Mouse (Mus musculus): ENCODE measurements around the gene Basp1. TPM values are rescaled to one million over a fixed set of nuclear protein-coding genes. Genes with fewer than 3 reads are reported as not detected.

Gene Basp1
- total RNA-seq, 2 experiments from 2014 or later: 598 to 644 TPM

DNA sequence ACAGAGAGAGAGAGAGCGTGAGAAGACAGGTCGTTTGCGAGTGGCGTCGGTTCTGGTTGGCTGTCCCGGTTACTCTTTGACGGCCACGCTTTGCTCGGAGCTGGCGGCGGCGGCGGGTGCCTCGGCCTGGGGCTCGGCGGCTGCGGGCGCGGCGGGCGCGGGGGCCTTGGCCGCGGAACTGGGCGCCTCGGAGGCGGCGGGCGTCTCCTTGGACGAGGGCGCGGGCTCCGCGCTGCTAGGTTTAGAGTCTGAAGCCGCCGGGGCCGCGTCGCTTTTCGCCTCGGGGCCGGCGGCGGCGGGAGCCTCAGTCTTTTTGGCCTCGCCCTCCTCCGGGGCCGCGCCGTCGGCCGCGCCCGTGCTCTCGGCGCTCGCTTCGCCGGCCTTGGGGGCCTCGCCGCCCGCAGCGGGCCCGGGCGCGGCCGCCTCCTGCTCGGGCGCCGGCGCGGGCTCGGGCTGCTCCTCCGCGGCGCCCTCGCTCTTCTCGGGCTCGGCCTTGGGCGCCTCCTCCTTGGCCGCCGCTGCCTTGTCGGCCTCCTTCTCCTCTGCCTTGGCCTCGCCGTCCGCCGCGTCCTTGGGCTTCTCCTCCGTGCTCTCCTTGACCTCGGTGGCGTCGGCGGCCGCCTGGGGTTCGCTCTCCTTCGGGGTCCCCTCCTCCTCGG, 49.3 kb downstream of the Basp1 start:
- no peak for DNase-seq (ENCODE audit: low spot score in 2 of 2)

DNA sequence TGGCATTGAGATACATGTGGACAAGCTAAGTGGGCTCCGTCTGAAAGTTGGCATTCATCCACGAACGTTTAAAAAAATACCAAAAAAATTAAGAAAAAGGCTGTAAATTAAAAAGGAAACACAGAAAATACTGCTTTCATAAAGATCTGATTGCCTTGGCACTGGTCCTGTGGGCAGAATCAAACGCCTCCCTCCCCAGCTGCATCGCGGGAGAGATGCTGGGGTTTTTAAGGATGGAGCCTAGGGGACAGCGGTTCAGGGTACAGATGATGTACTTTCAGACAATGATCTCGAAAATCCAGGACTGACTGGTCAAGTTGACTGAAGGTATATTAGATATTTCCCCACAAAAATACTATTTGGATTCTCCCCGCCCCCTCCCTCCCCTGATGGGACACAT, 49.9 kb downstream of the Basp1 start:
- DNase-seq (ENCODE audit: low spot score in 2 of 2): no peak

DNA sequence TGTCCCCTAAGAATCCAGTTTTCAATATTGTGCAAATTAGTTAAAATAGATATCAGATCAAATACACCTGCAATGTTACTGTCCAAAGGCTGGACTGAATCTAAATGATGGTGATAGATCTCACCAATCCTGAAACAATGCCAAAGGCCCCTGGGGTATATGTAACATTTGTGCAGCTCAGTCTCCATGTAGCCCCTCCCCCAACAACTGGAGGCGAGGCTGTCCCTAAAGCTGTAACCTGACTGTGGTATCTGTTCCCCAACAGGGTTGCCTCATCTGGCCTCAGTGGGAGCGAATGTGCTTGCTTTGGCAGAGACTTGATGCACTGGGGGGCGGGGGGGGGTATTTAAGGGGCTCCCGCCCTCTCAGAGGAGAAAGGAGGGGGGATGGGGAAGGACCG, 52.7 kb downstream of the Basp1 start:
- no peak for DNase-seq (ENCODE audit: low spot score in 2 of 2)

DNA sequence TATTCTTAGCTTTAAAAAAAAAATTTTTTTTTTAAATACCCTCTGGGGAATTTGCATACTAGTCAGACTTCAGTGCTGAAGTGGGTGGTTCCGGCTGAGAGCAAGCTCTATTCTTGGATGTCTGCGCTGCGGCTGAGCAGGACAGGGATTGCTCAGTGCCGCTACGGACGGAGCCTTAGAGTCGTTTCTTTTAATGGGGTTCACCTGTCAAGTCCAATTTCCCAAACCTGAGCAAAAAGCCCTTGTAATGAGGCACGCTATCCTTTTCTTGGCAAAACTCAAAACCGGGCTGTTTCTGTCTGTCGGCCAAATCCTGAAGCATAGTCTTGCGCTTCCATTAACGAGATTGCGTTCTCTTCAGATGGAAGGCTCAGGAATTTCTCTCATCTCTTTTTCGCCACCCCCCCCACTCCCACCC, 54.9 kb downstream of the Basp1 start:
- DNase-seq (ENCODE audit: low spot score in 2 of 2): peak in 1 of 2 experiments; percentile 74

DNA sequence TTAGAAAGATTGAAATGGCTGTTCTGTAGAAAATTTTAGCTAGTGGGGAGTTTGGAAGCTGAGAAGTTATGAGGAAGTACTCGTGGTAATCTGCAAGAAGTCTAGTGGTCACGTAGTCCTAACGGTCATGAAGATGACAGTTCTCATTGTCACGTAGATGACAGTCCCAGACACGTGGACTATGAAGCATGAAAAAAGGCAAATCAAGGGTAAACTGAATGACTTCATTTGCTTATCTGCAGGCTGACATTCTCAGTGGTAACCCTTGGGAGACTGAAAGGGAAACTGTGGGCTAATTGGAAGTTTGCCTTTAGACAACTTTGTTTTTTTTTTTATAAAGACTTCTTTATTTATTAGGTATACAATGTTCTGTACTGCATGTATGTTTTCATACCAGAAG, 58.2 kb downstream of the Basp1 start:
- no peak for DNase-seq (ENCODE audit: low spot score in 2 of 2)

DNA sequence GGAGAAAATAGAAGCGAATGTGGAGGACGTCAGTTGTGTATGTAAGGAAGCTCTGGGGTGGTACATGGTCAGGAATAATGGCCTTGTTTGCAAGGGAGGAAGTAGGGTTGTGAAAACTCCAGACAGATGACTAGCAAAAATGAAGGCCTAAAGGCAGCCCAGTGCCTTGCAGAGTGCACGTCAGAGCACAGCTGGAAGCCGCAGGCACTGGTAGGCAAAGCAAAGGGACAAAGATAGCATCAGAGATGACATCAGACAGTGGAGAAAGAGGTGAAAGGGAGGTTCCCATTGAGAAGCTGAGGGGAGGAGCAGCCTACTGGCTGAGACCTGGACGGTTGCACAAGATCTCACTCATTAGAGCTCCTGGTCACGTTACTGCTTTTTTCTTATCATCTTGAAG, 58.8 kb downstream of the Basp1 start:
- DNase-seq (ENCODE audit: low spot score in 2 of 2): no peak

DNA sequence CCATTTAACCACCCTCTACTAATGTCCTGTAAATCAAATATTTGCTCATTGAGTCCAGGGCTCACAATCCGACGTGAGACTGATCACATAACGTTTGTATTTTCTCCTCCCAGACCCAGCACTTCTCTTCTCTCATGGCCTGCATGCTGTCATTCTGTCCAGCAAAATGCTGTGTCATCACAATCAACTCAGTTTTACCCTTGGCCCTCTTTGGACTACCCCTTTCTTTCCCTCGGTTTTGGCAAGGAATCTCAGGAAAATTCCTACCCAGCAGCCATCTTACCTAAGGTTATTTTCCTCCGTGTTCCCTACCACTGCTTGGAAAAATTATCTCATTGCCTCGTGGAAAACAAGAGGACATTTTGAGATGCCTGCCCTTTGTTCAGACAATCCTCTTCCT, 60.1 kb downstream of the Basp1 start:
- DNase-seq (ENCODE audit: low spot score in 2 of 2): no peak

DNA sequence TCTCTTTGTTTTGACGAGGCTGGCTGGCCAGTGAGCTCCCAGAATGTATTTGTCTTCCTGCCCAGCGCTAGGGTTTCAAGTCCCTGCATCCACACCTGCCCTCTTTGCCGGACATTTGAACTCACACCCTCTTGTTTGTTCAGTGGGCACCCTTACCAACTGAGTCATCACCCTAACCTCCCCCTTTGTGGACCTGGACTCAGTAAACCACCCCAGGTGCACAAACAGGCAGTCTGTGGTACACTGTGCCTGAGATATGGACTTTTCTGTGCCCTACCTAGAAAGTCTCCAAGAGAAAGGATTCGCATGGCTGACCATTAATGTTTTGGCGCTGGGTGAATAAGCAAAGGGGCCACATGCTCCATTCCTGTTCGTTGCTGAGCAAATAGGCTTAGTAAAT, 70.3 kb downstream of the Basp1 start:
- DNase-seq (ENCODE audit: low spot score in 2 of 2): no peak

DNA sequence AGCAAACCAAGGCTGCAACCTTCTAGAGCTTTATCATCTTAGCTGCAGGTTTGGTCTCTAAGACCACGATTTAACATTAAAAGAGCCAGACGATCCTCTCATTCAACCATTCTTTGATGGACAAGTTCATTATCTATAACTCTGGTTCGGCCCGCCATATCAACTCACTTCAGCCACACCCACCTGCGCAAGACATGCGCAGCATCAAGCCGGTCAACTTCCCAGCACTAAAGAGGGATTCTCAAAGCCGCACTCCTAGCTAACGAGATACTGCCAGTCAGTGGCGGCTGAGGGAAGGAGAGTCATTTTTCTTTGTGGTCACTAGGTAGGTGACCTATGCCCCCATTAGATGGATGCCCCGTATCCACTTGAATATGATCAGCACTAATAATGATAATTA, 78.3 kb downstream of the Basp1 start:
- DNase-seq (ENCODE audit: low spot score in 2 of 2): no peak

DNA sequence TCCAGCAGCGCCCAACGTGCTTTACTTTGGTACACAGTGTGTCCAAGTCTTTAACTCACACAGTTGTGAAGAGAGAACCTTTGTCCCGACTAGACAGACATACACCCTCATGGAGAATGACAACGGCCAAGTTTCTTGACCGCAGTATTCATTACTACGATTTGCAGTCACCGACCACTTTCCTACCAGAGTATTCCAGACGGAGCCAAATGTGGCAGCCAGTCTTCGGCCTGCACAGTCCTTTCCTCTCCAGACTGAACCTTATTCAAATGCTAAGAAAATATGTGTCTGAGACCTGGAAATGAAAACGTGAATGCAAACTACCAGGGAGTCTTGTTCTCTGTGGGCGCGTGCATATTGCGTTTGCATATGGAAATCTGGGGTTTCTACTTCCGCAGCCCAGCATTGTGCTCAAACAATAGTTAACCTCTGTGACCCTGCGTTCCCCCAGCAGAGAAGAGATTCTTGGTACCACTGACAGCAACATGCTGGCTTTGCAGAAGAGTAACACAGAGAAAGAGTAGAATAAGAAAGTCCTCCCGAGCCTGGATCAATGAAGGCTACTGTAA, 81.6 kb downstream of the Basp1 start:
- DNase-seq (ENCODE audit: low spot score in 2 of 2): no peak

DNA sequence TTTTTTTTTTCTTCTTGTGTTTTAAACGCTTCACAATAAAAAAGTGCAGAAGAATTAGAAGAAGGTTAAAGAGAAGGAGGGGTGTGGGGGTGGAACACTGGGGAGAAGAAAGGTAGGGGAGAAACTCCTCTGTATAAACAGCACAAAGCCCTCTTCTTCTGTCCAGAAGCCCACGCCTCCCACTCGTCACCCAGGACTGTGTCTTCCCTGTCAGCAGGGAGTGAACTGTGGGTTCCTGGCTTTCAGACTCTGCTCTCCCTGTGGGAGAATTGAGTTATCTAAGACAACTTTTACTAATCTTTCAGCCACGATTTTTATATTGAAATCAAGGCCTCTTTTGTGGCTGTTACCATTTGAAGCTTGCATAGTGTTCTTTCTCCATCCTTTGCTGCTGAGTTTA, 82.6 kb downstream of the Basp1 start:
- DNase-seq (ENCODE audit: low spot score in 2 of 2): no peak

DNA sequence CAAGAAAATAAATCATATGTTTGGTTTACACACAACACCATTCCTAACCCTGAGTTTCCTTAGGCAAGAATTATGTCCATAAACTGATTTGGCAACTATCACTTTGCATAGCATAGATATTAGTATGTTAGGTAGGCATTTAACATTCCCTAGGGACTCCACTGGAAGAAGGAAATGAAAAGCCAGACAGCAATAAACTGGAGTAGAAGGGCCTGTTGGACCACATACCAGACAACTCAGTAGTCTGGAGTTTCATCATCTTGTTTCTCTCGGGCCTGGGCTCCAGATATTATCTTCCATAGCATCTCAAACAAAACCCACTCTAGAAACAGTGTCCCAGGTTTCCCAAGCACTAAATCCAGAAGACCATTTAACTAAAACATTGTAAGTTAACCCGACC, 91.0 kb downstream of the Basp1 start:
- no peak for DNase-seq (ENCODE audit: low spot score in 2 of 2)

DNA sequence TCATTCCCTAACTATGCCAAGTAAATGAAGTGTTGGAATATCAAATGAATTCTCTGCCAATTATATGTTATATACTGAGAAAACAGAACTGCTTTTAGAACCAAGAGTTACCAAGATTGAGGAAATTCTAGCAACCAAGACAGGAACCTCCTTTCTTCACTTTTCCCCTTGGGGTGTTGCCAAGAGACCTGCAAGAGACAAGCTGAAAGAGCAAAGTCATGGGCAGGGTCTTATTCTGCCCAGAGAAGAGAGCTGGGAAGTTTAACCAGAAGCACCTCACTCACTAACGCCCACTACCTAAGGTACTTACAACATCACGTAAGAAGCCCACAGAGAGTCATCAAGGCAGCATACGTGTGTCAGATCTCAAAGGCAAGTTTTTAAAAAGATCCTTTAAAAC, 91.5 kb downstream of the Basp1 start:
- no peak for DNase-seq (ENCODE audit: low spot score in 2 of 2)

DNA sequence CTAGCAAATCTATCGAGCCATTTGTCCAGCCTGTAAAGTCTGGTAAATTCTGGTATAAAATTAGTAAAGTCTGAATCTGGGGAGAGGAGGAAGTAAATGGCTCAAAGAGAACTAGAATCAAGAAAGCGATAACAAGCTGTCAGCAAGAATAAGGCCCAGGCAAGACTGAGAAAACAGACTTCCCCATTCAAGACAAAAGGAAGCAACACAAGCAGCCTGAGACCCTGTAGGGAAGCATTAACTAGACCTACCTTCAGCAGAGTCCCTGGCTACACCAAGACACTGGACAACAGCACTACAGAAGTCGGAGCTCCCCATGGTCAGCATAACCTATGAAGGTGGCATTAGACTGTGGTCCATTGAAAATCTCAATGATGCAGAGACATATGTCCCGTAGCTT, 91.9 kb downstream of the Basp1 start:
- no peak for DNase-seq (ENCODE audit: low spot score in 2 of 2)

DNA sequence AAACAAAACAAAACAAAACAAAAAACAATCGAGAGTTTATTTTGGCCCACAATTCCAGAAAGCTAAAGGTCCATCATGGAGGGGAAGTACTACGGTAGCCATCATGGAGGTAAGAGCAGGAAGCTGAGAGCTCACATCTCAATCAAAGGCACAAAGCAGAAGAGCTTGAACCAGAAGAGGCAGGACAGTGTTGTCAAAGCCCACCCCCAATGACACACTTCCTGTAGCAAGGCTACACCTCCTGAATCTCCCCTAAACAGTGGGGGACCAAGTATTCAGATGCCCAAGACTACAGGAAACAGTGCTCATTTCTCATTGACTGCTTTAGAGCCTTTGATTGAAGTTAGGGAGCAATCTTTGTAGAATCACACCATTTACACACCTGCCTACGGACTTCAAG, 99.1 kb downstream of the Basp1 start:
- DNase-seq (ENCODE audit: low spot score in 2 of 2): no peak

Other genes starting within 250 kb of the Basp1 start
- gene Myo10, start 208.8 kb upstream of the Basp1 start, total RNA-seq (2021): 10 to 100 TPM; 49.7 to 50.7 TPM